Mouse (Mus musculus) small intestine, adult 2 months (tissue): Measurements from ENCODE around the gene Col7a1.

Source experiments
- CTCF ChIP-seq: fragments of 200-500 bp; IDR thresholded peaks from 2 replicates; pipeline ENCODE4 v1.5.1; 2012; ENCODE audit warnings: low read depth, mild to moderate bottlenecking, control low read depth, inconsistent platforms, low read length, moderate library complexity, mixed read lengths; ENCODE audit not compliant: insufficient replicate concordance, insufficient read length; ENCODE audit errors: extremely low read depth
- POLR2A ChIP-seq: fragments of 200-500 bp; IDR thresholded peaks from 2 replicates; pipeline ENCODE4 v1.6.1; 2012; ENCODE audit warnings: low read depth, mild to moderate bottlenecking, control low read depth, inconsistent platforms, low read length, moderate library complexity

GRCm38 (mm10) chr9:109003201-109003600 is 49.8 kb downstream of the Col7a1 start:
- TF ChIP-seq CTCF (peak; percentile 46; the same call in 1 of the 2 replicates), POLR2A (no peak)
